Mouse (Mus musculus): ENCODE measurements around the gene Eif4e. TPM values are rescaled to one million over a fixed set of nuclear protein-coding genes. Genes with fewer than 3 reads are reported as not detected.
A peak's percentile ranks its signal among the peaks of the same experiment; 100 is the strongest.

The Eif4e gene
- polyA plus RNA-seq, 1 experiment from 2014 or later, result 313 TPM

GRCm38 (mm10) chr3:138499854-138500740 is 25.9 kb upstream of the Eif4e start:
- H3K4me2 ChIP-seq (replicated peaks), result peak overlapping the region; percentile 19
- H3K4me3 ChIP-seq, result no peak overlapping the region
- 23% methylated on average over 15 of the region's 15 CpGs for WGBS

GRCm38 (mm10) chr3:138503754-138504153 is 22.2 kb upstream of the Eif4e start:
- no peaks in the 10 kb centered on the region for H3K27me3 ChIP-seq
- ATAC-seq (ENCODE audit: low FRiP score), result no peak
- no peak overlapping the region for H3K27ac ChIP-seq
- no peaks in the 10 kb centered on the region for H3K9me3 ChIP-seq (replicated peaks)
- WGBS, result 90% methylated on average over 11 of the region's 11 CpGs
- peaks cover 15% of the 10 kb centered on the region for H3K4me1 ChIP-seq
- no peaks in the 10 kb centered on the region for H3K36me3 ChIP-seq
- H3K9ac ChIP-seq, result no peak overlapping the region
- no peak overlapping the region for H3K4me3 ChIP-seq
- H3K4me2 ChIP-seq (replicated peaks), result no peak overlapping the region

More at GRCm38 (mm10) chr3:138499854-138500740, 25.9 kb upstream of the Eif4e start:
- no peaks in the 10 kb centered on the region for H3K36me3 ChIP-seq
- H3K27me3 ChIP-seq, result no peaks in the 10 kb centered on the region
- H3K27ac ChIP-seq, result peak overlapping the region; percentile 49
- no peak overlapping the region for H3K9ac ChIP-seq
- no peaks in the 10 kb centered on the region for H3K9me3 ChIP-seq (replicated peaks)
- H3K4me1 ChIP-seq, result peaks cover 15% of the 10 kb centered on the region
- peak; percentile 87 for ATAC-seq (ENCODE audit: low FRiP score)

GRCm38 (mm10) chr3:138506749-138507148 is 19.2 kb upstream of the Eif4e start:
- H3K27ac ChIP-seq, result no peak overlapping the region
- WGBS, result 52% methylated on average over 6 of the region's 6 CpGs
- no peaks in the 10 kb centered on the region for H3K27me3 ChIP-seq
- H3K4me1 ChIP-seq, result no peaks in the 10 kb centered on the region
- no peak for ATAC-seq (ENCODE audit: low FRiP score)
- H3K9ac ChIP-seq, result no peak overlapping the region
- H3K4me2 ChIP-seq (replicated peaks), result no peak overlapping the region
- no peaks in the 10 kb centered on the region for H3K36me3 ChIP-seq
- H3K4me3 ChIP-seq, result no peak overlapping the region
- no peaks in the 10 kb centered on the region for H3K9me3 ChIP-seq (replicated peaks)

GRCm38 (mm10) chr3:138509581-138509980 is 16.4 kb upstream of the Eif4e start:
- Histone ChIP-seq H3K9me3 (replicated peaks) (no peaks in the 10 kb centered on the region), H3K36me3 (no peaks in the 10 kb centered on the region), H3K9ac (no peak overlapping the region), H3K4me3 (no peak overlapping the region), H3K4me2 (replicated peaks) (no peak overlapping the region), H3K4me1 (no peaks in the 10 kb centered on the region; the same call in 1 of the 2 replicates), H3K27me3 (no peaks in the 10 kb centered on the region), H3K27ac (no peak overlapping the region)
- 86% methylated on average over 2 of the region's 2 CpGs for WGBS
- no peak for ATAC-seq (ENCODE audit: low FRiP score)

GRCm38 (mm10) chr3:138510471-138510870 is 15.5 kb upstream of the Eif4e start:
- no peak overlapping the region for H3K4me2 ChIP-seq (replicated peaks)
- no peak overlapping the region for H3K9ac ChIP-seq
- H3K9me3 ChIP-seq (replicated peaks), result no peaks in the 10 kb centered on the region
- H3K4me3 ChIP-seq, result no peak overlapping the region
- no peak overlapping the region for H3K27ac ChIP-seq
- no peaks in the 10 kb centered on the region for H3K36me3 ChIP-seq
- no peak for ATAC-seq (ENCODE audit: low FRiP score)
- peaks cover 6% of the 10 kb centered on the region for H3K4me1 ChIP-seq
- H3K27me3 ChIP-seq, result no peaks in the 10 kb centered on the region
- WGBS, result 88% methylated on average over 5 of the region's 5 CpGs

GRCm38 (mm10) chr3:138513243-138513642 is 12.7 kb upstream of the Eif4e start:
- Histone ChIP-seq H3K27me3 (no peaks in the 10 kb centered on the region), H3K4me2 (replicated peaks) (peak overlapping the region; percentile 33), H3K27ac (no peak overlapping the region), H3K4me1 (peaks cover 13% of the 10 kb centered on the region), H3K9me3 (replicated peaks) (no peaks in the 10 kb centered on the region), H3K4me3 (no peak overlapping the region), H3K36me3 (no peaks in the 10 kb centered on the region), H3K9ac (no peak overlapping the region)
- ATAC-seq (ENCODE audit: low FRiP score), result no peak
- WGBS, result 44% methylated on average over 12 of the region's 12 CpGs

GRCm38 (mm10) chr3:138514749-138515148 is 11.2 kb upstream of the Eif4e start:
- Histone ChIP-seq H3K4me1 (peaks cover 13% of the 10 kb centered on the region), H3K4me3 (no peak overlapping the region), H3K27me3 (no peaks in the 10 kb centered on the region), H3K27ac (no peak overlapping the region), H3K9me3 (replicated peaks) (no peaks in the 10 kb centered on the region), H3K9ac (no peak overlapping the region), H3K4me2 (replicated peaks) (no peak overlapping the region), H3K36me3 (no peaks in the 10 kb centered on the region)
- 44% methylated on average over 3 of the region's 3 CpGs for WGBS
- ATAC-seq (ENCODE audit: low FRiP score), result no peak

GRCm38 (mm10) chr3:138515656-138516370 is 10.2 kb upstream of the Eif4e start:
- Histone ChIP-seq H3K4me3 (no peak overlapping the region), H3K36me3 (no peaks in the 10 kb centered on the region), H3K4me2 (replicated peaks) (0 out of 2 replicates have a peak overlapping the region, but pooled peaks have one; percentile 8), H3K9ac (no peak overlapping the region), H3K27ac (no peak overlapping the region), H3K27me3 (no peaks in the 10 kb centered on the region), H3K9me3 (replicated peaks) (no peaks in the 10 kb centered on the region), H3K4me1 (peaks cover 13% of the 10 kb centered on the region)
- WGBS, result 34% methylated on average over 10 of the region's 10 CpGs
- peak; percentile 79 for ATAC-seq (ENCODE audit: low FRiP score)

GRCm38 (mm10) chr3:138517881-138518280 is 8.1 kb upstream of the Eif4e start:
- Histone ChIP-seq H3K4me3 (no peak overlapping the region), H3K4me1 (peaks cover 13% of the 10 kb centered on the region), H3K36me3 (no peaks in the 10 kb centered on the region), H3K9ac (no peak overlapping the region), H3K4me2 (replicated peaks) (no peak overlapping the region), H3K9me3 (replicated peaks) (no peaks in the 10 kb centered on the region), H3K27ac (no peak overlapping the region), H3K27me3 (no peaks in the 10 kb centered on the region)
- ATAC-seq (ENCODE audit: low FRiP score), result no peak
- WGBS, result 69% methylated on average over 3 of the region's 3 CpGs

GRCm38 (mm10) chr3:138519218-138519617 is 6.8 kb upstream of the Eif4e start:
- H3K36me3 ChIP-seq, result no peaks in the 10 kb centered on the region
- H3K27me3 ChIP-seq, result no peaks in the 10 kb centered on the region
- no peak overlapping the region for H3K4me2 ChIP-seq (replicated peaks)
- peaks cover 13% of the 10 kb centered on the region for H3K4me1 ChIP-seq
- 90% methylated on average over 6 of the region's 6 CpGs for WGBS
- ATAC-seq (ENCODE audit: low FRiP score), result no peak
- H3K9ac ChIP-seq, result no peak overlapping the region
- no peaks in the 10 kb centered on the region for H3K9me3 ChIP-seq (replicated peaks)
- H3K27ac ChIP-seq, result no peak overlapping the region
- H3K4me3 ChIP-seq, result no peak overlapping the region

- Histone ChIP-seq H3K36me3 (no peaks in the 10 kb centered on the region), H3K9ac (no peak overlapping the region), H3K4me2 (replicated peaks) (no peak overlapping the region), H3K27me3 (peaks cover 3% of the 10 kb centered on the region; the same call in 1 of the 2 replicates), H3K4me1 (peaks cover 12% of the 10 kb centered on the region), H3K27ac (no peak overlapping the region), H3K9me3 (replicated peaks) (no peaks in the 10 kb centered on the region), H3K4me3 (no peak overlapping the region)
- no peak for ATAC-seq (ENCODE audit: low FRiP score)
- 95% methylated on average over 4 of the region's 4 CpGs for WGBS
Measured at GRCm38 (mm10) chr3:138523956-138524355, 2.0 kb upstream of the Eif4e start.

GRCm38 (mm10) chr3:138525494-138525893 is 485 bp upstream of the Eif4e start:
- no peak for ATAC-seq (ENCODE audit: low FRiP score)
- no peaks in the 10 kb centered on the region for H3K36me3 ChIP-seq
- H3K27ac ChIP-seq, result no peak overlapping the region
- H3K4me3 ChIP-seq, result no peak overlapping the region
- peaks cover 17% of the 10 kb centered on the region for H3K4me1 ChIP-seq
- H3K27me3 ChIP-seq, result peaks cover 3% of the 10 kb centered on the region; the same call in 1 of the 2 replicates
- no peak overlapping the region for H3K9ac ChIP-seq
- 50% methylated on average over 8 of the region's 8 CpGs for WGBS
- H3K4me2 ChIP-seq (replicated peaks), result no peak overlapping the region; the same call in 1 of the 2 replicates
- H3K9me3 ChIP-seq (replicated peaks), result no peaks in the 10 kb centered on the region
